Mouse (Mus musculus) CH12.LX (cell line): Measurements from ENCODE around the gene Ralbp1. TPM values are rescaled to one million over a fixed set of nuclear protein-coding genes. Genes with fewer than 3 reads are reported as not detected.

Experiments used
- DNase-seq: peaks from one replicate; pipeline ENCODE4 v3.0.0-alpha.2; 2013; ENCODE audit errors: extremely low read depth
- H3K27ac ChIP-seq: 2 replicates; pipeline ENCODE4 v1.5.1; 2012; ENCODE audit warnings: low read depth, mild to moderate bottlenecking, control low read depth, moderate library complexity; ENCODE audit not compliant: insufficient read depth
- H3K27me3 ChIP-seq: replicated peaks from 2 replicates; pipeline ENCODE3; 2012; ENCODE audit warnings: inconsistent platforms
- H3K36me3 ChIP-seq, 2 experiments: replicated peaks in 1 of 2; 2 replicates each; pipeline versions ENCODE3 to v1.6.1; 2012; ENCODE audit warnings: inconsistent platforms in 1 of 2, low read length in 1 of 2, mild to moderate bottlenecking in 1 of 2, mixed read lengths in 1 of 2, moderate library complexity in 1 of 2; ENCODE audit not compliant: control insufficient read depth in 1 of 2, insufficient read depth in 1 of 2
- H3K4me1 ChIP-seq, 2 experiments: 2 replicates each; pipeline ENCODE4 v1.6.1; 2012; ENCODE audit warnings: inconsistent platforms in 1 of 2, moderate library complexity in 1 of 2; ENCODE audit not compliant: insufficient read depth in 2 of 2, control insufficient read depth in 1 of 2
- H3K4me2 ChIP-seq: 2 replicates; pipeline ENCODE4 v1.6.1; 2012; ENCODE audit warnings: low read depth, mild to moderate bottlenecking, control low read depth; ENCODE audit not compliant: poor library complexity, insufficient read depth, severe bottlenecking
- H3K4me3 ChIP-seq, 3 experiments: fragments of 150-350 bp in 1 of 3; sonication (generic) in 1 of 3; replicated peaks in 1 of 3; 2 replicates each; pipeline versions ENCODE3 to v1.5.1; 2011 to 2012; ENCODE audit warnings: low read depth in 2 of 3, low read length in 2 of 3, mild to moderate bottlenecking in 2 of 3, moderate library complexity in 2 of 3, control low read depth in 1 of 3, improper control_type of control experiment in 1 of 3, inconsistent platforms in 1 of 3, mixed read lengths in 1 of 3; ENCODE audit not compliant: poor library complexity in 1 of 3
- H3K79me2 ChIP-seq: replicated peaks from 2 replicates; pipeline ENCODE4 v1.6.1; 2012; ENCODE audit warnings: mild to moderate bottlenecking, moderate library complexity; ENCODE audit not compliant: control insufficient read depth, poor library complexity, insufficient read depth, severe bottlenecking; ENCODE audit errors: extremely low read depth
- H3K9ac ChIP-seq: 2 replicates; pipeline ENCODE4 v1.6.1; 2012; ENCODE audit warnings: low read depth, mild to moderate bottlenecking, control low read depth, moderate library complexity; ENCODE audit not compliant: insufficient read depth
- H3K9me3 ChIP-seq: replicated peaks from 2 replicates; pipeline ENCODE3; 2012; ENCODE audit warnings: low read length, inconsistent platforms, mixed read lengths
- CHD1 ChIP-seq: IDR thresholded peaks from 2 replicates; pipeline ENCODE4 v1.6.1; 2012; ENCODE audit warnings: low read depth, low read length, improper control_type of control experiment, inconsistent platforms
- CHD2 ChIP-seq: IDR thresholded peaks from 2 replicates; pipeline ENCODE4 v1.6.1; 2011; ENCODE audit warnings: low read length, improper control_type of control experiment
- CTCF ChIP-seq, 2 experiments: IDR thresholded peaks in 1 of 2; conservative IDR thresholded peaks in 1 of 2; 2 replicates each; pipeline ENCODE4 v1.5.1; 2011 to 2012; ENCODE audit warnings: low read depth in 2 of 2, low read length in 2 of 2, improper control_type of control experiment in 1 of 2, inconsistent platforms in 1 of 2, mild to moderate bottlenecking in 1 of 2, moderate library complexity in 1 of 2
- E2F4 ChIP-seq: IDR thresholded peaks from 2 replicates; pipeline ENCODE4 v1.6.1; 2011; ENCODE audit warnings: low read depth, low read length, improper control_type of control experiment; ENCODE audit not compliant: insufficient replicate concordance
- ELF1 ChIP-seq: IDR thresholded peaks from 2 replicates; pipeline ENCODE4 v1.6.1; 2014; ENCODE audit warnings: low read depth, mild to moderate bottlenecking, inconsistent platforms, low read length, improper control_type of control experiment
- EP300 ChIP-seq: IDR thresholded peaks from 2 replicates; pipeline ENCODE4 v1.6.1; 2011; ENCODE audit warnings: low read length, improper control_type of control experiment
- ETS1 ChIP-seq: conservative IDR thresholded peaks from 2 replicates; pipeline ENCODE4 v1.6.1; 2012; ENCODE audit warnings: low read depth, mild to moderate bottlenecking, inconsistent platforms, low read length, improper control_type of control experiment, moderate library complexity
- GABPA ChIP-seq: IDR thresholded peaks from 2 replicates; pipeline ENCODE4 v1.6.1; 2012; ENCODE audit warnings: low read depth, low read length, improper control_type of control experiment, inconsistent platforms; ENCODE audit not compliant: insufficient replicate concordance
- HCFC1 ChIP-seq: IDR thresholded peaks from 2 replicates; pipeline ENCODE4 v1.6.1; 2012; ENCODE audit warnings: low read depth, mild to moderate bottlenecking, inconsistent platforms, low read length, improper control_type of control experiment
- IRF4 ChIP-seq: IDR thresholded peaks from 2 replicates; pipeline ENCODE4 v1.6.1; 2014; ENCODE audit warnings: low read depth, mild to moderate bottlenecking, inconsistent platforms, low read length, improper control_type of control experiment
- JUN ChIP-seq: IDR thresholded peaks from 2 replicates; pipeline ENCODE4 v1.6.1; 2011; ENCODE audit warnings: low read depth, mild to moderate bottlenecking, low read length, improper control_type of control experiment, moderate library complexity; ENCODE audit not compliant: insufficient read depth
- JUND ChIP-seq: conservative IDR thresholded peaks from 2 replicates; pipeline ENCODE4 v1.6.1; 2011; ENCODE audit warnings: low read depth, low read length, improper control_type of control experiment
- MAFK ChIP-seq: IDR thresholded peaks from 2 replicates; pipeline ENCODE4 v1.6.1; 2011; ENCODE audit warnings: low read length, improper control_type of control experiment; ENCODE audit not compliant: insufficient replicate concordance
- MAX ChIP-seq: IDR thresholded peaks from 2 replicates; pipeline ENCODE4 v1.6.1; 2011; ENCODE audit warnings: low read length, improper control_type of control experiment
- MEF2A ChIP-seq: IDR thresholded peaks from 2 replicates; pipeline ENCODE4 v1.6.1; 2014; ENCODE audit warnings: low read depth, mild to moderate bottlenecking, inconsistent platforms, low read length, improper control_type of control experiment, borderline replicate concordance
- MXI1 ChIP-seq: IDR thresholded peaks from 2 replicates; pipeline ENCODE4 v1.6.1; 2011; ENCODE audit warnings: mild to moderate bottlenecking, low read depth, low read length, improper control_type of control experiment
- NELFE ChIP-seq: IDR thresholded peaks from 2 replicates; pipeline ENCODE4 v1.6.1; 2011; ENCODE audit warnings: low read depth, low read length, improper control_type of control experiment
- NRF1 ChIP-seq: IDR thresholded peaks from 2 replicates; pipeline ENCODE4 v1.6.1; 2014; ENCODE audit warnings: low read depth, mild to moderate bottlenecking, inconsistent platforms, low read length, improper control_type of control experiment, moderate library complexity
- PAX5 ChIP-seq: IDR thresholded peaks from 2 replicates; pipeline ENCODE4 v1.6.1; 2012; ENCODE audit warnings: low read length, inconsistent platforms, mixed read lengths
- POLR2AphosphoS2 ChIP-seq: IDR thresholded peaks from 2 replicates; pipeline ENCODE4 v1.6.1; 2011; ENCODE audit warnings: low read depth, low read length, improper control_type of control experiment
- RAD21 ChIP-seq: IDR thresholded peaks from 2 replicates; pipeline ENCODE4 v1.6.1; 2011; ENCODE audit warnings: low read depth, mild to moderate bottlenecking, low read length, improper control_type of control experiment, moderate library complexity
- RCOR1 ChIP-seq: conservative IDR thresholded peaks from 2 replicates; pipeline ENCODE4 v1.6.1; 2012; ENCODE audit warnings: low read depth, mild to moderate bottlenecking, inconsistent platforms, low read length, improper control_type of control experiment
- SIN3A ChIP-seq: IDR thresholded peaks from 2 replicates; pipeline ENCODE4 v1.6.1; 2012; ENCODE audit warnings: low read length, improper control_type of control experiment, inconsistent platforms
- SMC3 ChIP-seq: IDR thresholded peaks from 2 replicates; pipeline ENCODE4 v1.6.1; 2011; ENCODE audit warnings: low read depth, low read length, improper control_type of control experiment
- TCF12 ChIP-seq: IDR thresholded peaks from 2 replicates; pipeline ENCODE4 v1.6.1; 2014; ENCODE audit warnings: low read depth, mild to moderate bottlenecking, inconsistent platforms, low read length, improper control_type of control experiment
- UBTF ChIP-seq: IDR thresholded peaks from 2 replicates; pipeline ENCODE4 v1.6.1; 2012; ENCODE audit warnings: low read depth, mild to moderate bottlenecking, inconsistent platforms, low read length, improper control_type of control experiment, moderate library complexity
- USF2 ChIP-seq: conservative IDR thresholded peaks from 2 replicates; pipeline ENCODE4 v1.6.1; 2011; ENCODE audit warnings: low read depth, low read length, improper control_type of control experiment
- ZMIZ1 ChIP-seq: IDR thresholded peaks from 2 replicates; pipeline ENCODE4 v1.6.1; 2012; ENCODE audit warnings: low read depth, mild to moderate bottlenecking, inconsistent platforms, low read length, improper control_type of control experiment
- ZNF384 ChIP-seq: IDR thresholded peaks from 2 replicates; pipeline ENCODE4 v1.6.1; 2012; ENCODE audit warnings: low read depth, low read length, improper control_type of control experiment, inconsistent platforms
- dilution Hi-C: fragments of 300-500 bp; cut with MboI; formaldehyde crosslinking; loops from 2 replicates; pipeline ENCODE4 v1.14.3; 2020; ENCODE audit warnings: low sequenced_read_pairs; ENCODE audit not compliant: extremely low pct_unique_long_range_greater_than_20kb, extremely low pct_ligation_motif_present
- in situ Hi-C: fragments of 300-500 bp; cut with MboI; formaldehyde crosslinking; loops from 3 replicates; pipeline ENCODE4 v1.14.3; 2019; ENCODE audit warnings: low sequenced_read_pairs, low pct_ligation_motif_present, low pct_unique_long_range_greater_than_20kb, mixed read lengths
- polyA plus RNA-seq: library from polyadenylated mRNA; unstranded; fragments of >175 nt; gene quantifications from 2 replicates; pipeline ENCODE4 v1.2.1, GENCODE M21; 2012; ENCODE audit warnings: low read depth; ENCODE audit not compliant: insufficient read length
- total RNA-seq, 2 experiments: library from RNA; depleted of rRNA; stranded (reverse); fragments of 300-350 nt in 1 of 2; fragments of >200 nt in 1 of 2; gene quantifications; 2 replicates each; pipeline ENCODE4 v1.2.3; 2012 to 2014

Ralbp1 gene
- total and polyA plus RNA-seq, 3 experiments, result 25.3 to 27.2 (median 26.5) TPM

DNA sequence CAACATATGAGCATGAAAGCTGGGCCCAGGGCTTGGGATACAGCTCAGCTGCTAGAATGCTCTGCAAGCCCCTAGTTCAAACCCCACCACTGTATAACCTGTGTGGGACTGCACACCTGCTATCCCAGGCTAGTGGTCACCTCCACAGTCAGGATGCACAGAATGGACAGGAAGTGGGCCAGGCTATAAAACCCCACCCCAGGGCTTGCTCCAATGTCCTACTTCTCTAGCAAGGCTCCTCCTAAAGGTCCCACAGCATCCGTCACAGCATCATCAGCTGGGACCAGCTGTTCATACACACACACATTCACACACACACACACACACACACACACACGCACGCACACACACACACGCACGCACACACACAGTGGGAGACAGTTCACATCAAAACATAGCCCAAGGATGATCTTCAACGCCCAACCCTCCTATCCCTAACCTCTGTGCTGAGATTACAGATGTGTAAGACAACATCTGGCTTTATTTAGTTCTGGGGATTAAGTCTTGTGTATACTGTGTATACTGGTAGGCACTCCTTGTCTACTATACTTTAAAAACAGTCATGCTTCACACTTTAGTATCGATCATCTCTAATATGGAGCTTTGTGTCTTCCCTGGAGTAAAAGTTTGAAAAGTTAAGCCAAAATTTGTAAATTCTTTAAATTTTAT is 44.7 kb upstream of the Ralbp1 start:
- H3K79me2 ChIP-seq, result no peaks in the 10 kb centered on the region
- DNase-seq, result no peak
- peaks cover 11 to 12% of the 10 kb centered on the region in 2 experiments for H3K4me1 ChIP-seq
- H3K9ac ChIP-seq, result no peak overlapping the region
- peaks cover 4% of the 10 kb centered on the region for H3K9me3 ChIP-seq
- peaks cover 29 to 44% of the 10 kb centered on the region in 2 experiments for H3K36me3 ChIP-seq
- H3K4me3 ChIP-seq, result no peak overlapping the region
- H3K27ac ChIP-seq, result no peak overlapping the region
- H3K4me2 ChIP-seq, result no peak overlapping the region
- no peaks in the 10 kb centered on the region for H3K27me3 ChIP-seq
- dilution Hi-C loops (no loop called here), in situ Hi-C loops (no loop called here)
- TF ChIP-seq HCFC1 (no peak), CHD2 (no peak), RAD21 (no peak), USF2 (no peak), PAX5 (no peak), ZNF384 (no peak), POLR2AphosphoS2 (no peak), MEF2A (no peak), ZMIZ1 (no peak), ELF1 (no peak), CHD1 (no peak), CTCF (conservative IDR thresholded peaks at IDR 0.05 in 1 of 2, IDR thresholded peaks at IDR 0.05 in 1 of 2; ENCODE audit: low read depth in 2 of 2, low read length in 2 of 2) (no peak)

DNA sequence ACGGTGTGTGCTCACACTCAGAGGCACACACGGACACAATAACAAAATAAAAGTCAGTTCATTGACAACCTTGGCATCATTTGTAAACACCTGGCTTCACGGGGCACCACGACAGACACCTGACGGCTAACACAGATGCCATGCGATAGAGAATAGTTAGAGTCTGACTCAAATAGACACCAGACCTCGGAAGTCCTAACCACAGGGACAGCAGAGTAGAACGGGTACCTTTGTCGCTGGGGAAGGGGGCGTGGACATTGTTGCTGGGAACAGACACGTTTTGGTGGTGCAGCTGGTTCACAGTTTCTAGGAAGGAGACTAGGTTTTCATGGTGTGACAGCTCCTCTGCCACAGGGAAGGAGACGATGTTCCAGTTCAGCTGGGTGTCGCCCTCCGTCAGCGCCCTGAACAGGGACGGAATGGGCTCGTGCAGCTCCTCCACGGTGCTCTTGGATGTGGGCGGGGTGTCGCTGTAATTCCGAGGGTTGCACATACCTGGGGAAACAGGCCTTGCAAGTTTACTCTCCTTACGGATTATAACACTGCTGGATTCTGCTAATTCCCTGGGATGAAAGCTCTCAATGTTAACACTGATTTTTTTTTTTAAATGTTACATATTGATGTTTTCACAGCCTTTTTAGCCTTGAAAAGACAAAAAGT is 43.9 kb upstream of the Ralbp1 start:
- Histone ChIP-seq H3K9ac (no peak overlapping the region), H3K27ac (no peak overlapping the region), H3K27me3 (no peaks in the 10 kb centered on the region), H3K4me2 (no peak overlapping the region), H3K4me1 (peaks cover 11 to 12% of the 10 kb centered on the region in 2 experiments), H3K36me3 (peaks cover 33 to 48% of the 10 kb centered on the region in 2 experiments), H3K79me2 (no peaks in the 10 kb centered on the region), H3K9me3 (peaks cover 4% of the 10 kb centered on the region), H3K4me3 (no peak overlapping the region)
- peak; percentile 72 for DNase-seq
- in situ Hi-C loops (no loop called here), dilution Hi-C loops (no loop called here)
- TF ChIP-seq JUND (peak; percentile 80), HCFC1 (no peak), JUN (peak; percentile 48), PAX5 (no peak), TCF12 (peak; percentile 91), CTCF (conservative IDR thresholded peaks at IDR 0.05 in 1 of 2, IDR thresholded peaks at IDR 0.05 in 1 of 2; ENCODE audit: low read depth in 2 of 2, low read length in 2 of 2) (no peak), SIN3A (peak; percentile 75), UBTF (no peak), IRF4 (peak; percentile 92), MAX (peak; percentile 39; the same call in 1 of the 2 replicates), EP300 (peak; percentile 83), NRF1 (0 out of 2 replicates have a peak, but pooled peaks have one; percentile 18), E2F4 (no peak), ZNF384 (no peak), SMC3 (no peak), GABPA (no peak), RAD21 (no peak), NELFE (no peak), RCOR1 (peak; percentile 87), ETS1 (peak; percentile 88), MAFK (peak; percentile 54; the same call in 1 of the 2 replicates), USF2 (no peak), MXI1 (peak; percentile 62), ELF1 (no peak)
